Mouse (Mus musculus) MEL (cell line): ENCODE data around the gene Pole4. TPM values are rescaled to one million over a fixed set of nuclear protein-coding genes. Genes with fewer than 3 reads are reported as not detected.

Experiments used
- DNase-seq: peaks from one replicate; pipeline ENCODE4 v3.0.0; 2011; ENCODE audit warnings: low read depth, low spot score
- H3K27ac ChIP-seq: 2 replicates; pipeline ENCODE4 v1.5.1; 2012; ENCODE audit warnings: low read depth, mild to moderate bottlenecking, control low read depth, low read length, moderate library complexity; ENCODE audit not compliant: control insufficient read depth
- H3K27me3 ChIP-seq, 2 experiments: fragments of 150-350 bp in 1 of 2; sonication (generic) in 1 of 2; 2 replicates each; pipeline ENCODE4 v1.6.1; 2012; ENCODE audit warnings: low read length in 2 of 2, mild to moderate bottlenecking in 2 of 2, improper control_type of control experiment in 1 of 2, moderate library complexity in 1 of 2; ENCODE audit not compliant: insufficient read depth in 2 of 2, control insufficient read depth in 1 of 2
- H3K36me3 ChIP-seq, 2 experiments: 2 replicates each; pipeline ENCODE4 v1.6.1; 2012 to 2014; ENCODE audit warnings: low read length in 2 of 2, improper control_type of control experiment in 1 of 2, inconsistent platforms in 1 of 2, mild to moderate bottlenecking in 1 of 2; ENCODE audit not compliant: insufficient read depth in 2 of 2, control insufficient read depth in 1 of 2
- H3K4me1 ChIP-seq, 2 experiments: fragments of 150-350 bp in 1 of 2; sonication (generic) in 1 of 2; 2 replicates each; pipeline ENCODE4 v1.6.1; 2012; ENCODE audit warnings: low read length in 2 of 2, improper control_type of control experiment in 1 of 2, mild to moderate bottlenecking in 1 of 2; ENCODE audit not compliant: insufficient read depth in 2 of 2, control insufficient read depth in 1 of 2
- H3K4me3 ChIP-seq, 2 experiments: fragments of 150-350 bp in 1 of 2; sonication (generic) in 1 of 2; 2 replicates each; pipeline ENCODE4 v1.5.1; 2012; ENCODE audit warnings: low read depth in 2 of 2, low read length in 2 of 2, mild to moderate bottlenecking in 2 of 2, moderate library complexity in 2 of 2, control low read depth in 1 of 2, improper control_type of control experiment in 1 of 2; ENCODE audit not compliant: control insufficient read depth in 1 of 2, insufficient read depth in 1 of 2
- H3K79me2 ChIP-seq: 2 replicates; pipeline ENCODE4 v1.6.1; 2012; ENCODE audit warnings: mild to moderate bottlenecking, low read length, moderate library complexity; ENCODE audit not compliant: control insufficient read depth, poor library complexity, insufficient read depth
- H3K9ac ChIP-seq: 2 replicates; pipeline ENCODE4 v1.6.1; 2012; ENCODE audit warnings: low read depth, mild to moderate bottlenecking, control low read depth, low read length, moderate library complexity; ENCODE audit not compliant: control insufficient read depth, poor library complexity, severe bottlenecking
- H3K9me3 ChIP-seq: fragments of 150-350 bp; sonication (generic); replicated peaks from 2 replicates; pipeline ENCODE4 v1.6.1; 2012; ENCODE audit warnings: mild to moderate bottlenecking, low read length, improper control_type of control experiment, moderate library complexity; ENCODE audit not compliant: insufficient read depth
- CHD1 ChIP-seq: IDR thresholded peaks from 2 replicates; pipeline ENCODE4 v1.6.1; 2012; ENCODE audit warnings: low read depth, mild to moderate bottlenecking, inconsistent platforms, low read length, improper control_type of control experiment
- CTCF ChIP-seq, 3 experiments: IDR thresholded peaks in 2 of 3; conservative IDR thresholded peaks in 1 of 3; 2 replicates each; pipeline ENCODE4 v1.5.1; 2011 to 2012; ENCODE audit warnings: low read length in 3 of 3, low read depth in 2 of 3, mild to moderate bottlenecking in 2 of 3, improper control_type of control experiment in 1 of 3, inconsistent platforms in 1 of 3, mixed read lengths in 1 of 3, moderate library complexity in 1 of 3; ENCODE audit not compliant: control insufficient read depth in 1 of 3, insufficient read depth in 1 of 3, poor library complexity in 1 of 3, severe bottlenecking in 1 of 3
- ELF1 ChIP-seq: IDR thresholded peaks from 2 replicates; pipeline ENCODE4 v1.6.1; 2014; ENCODE audit warnings: low read depth, mild to moderate bottlenecking, inconsistent platforms, low read length, improper control_type of control experiment, moderate library complexity
- JUND ChIP-seq: IDR thresholded peaks from 2 replicates; pipeline ENCODE4 v1.6.1; 2011; ENCODE audit warnings: low read depth, mild to moderate bottlenecking, improper control_type of control experiment, low read length
- POLR2AphosphoS2 ChIP-seq: IDR thresholded peaks from 2 replicates; pipeline ENCODE4 v1.6.1; 2011; ENCODE audit warnings: low read length, improper control_type of control experiment
- POLR2AphosphoS5 ChIP-seq: IDR thresholded peaks from 2 replicates; pipeline ENCODE4 v1.6.1; 2012; ENCODE audit warnings: low read depth, borderline replicate concordance, mild to moderate bottlenecking, inconsistent platforms, low read length, moderate library complexity, mixed read lengths
- SMC3 ChIP-seq: IDR thresholded peaks from 2 replicates; pipeline ENCODE4 v1.6.1; 2011; ENCODE audit warnings: low read depth, low read length, improper control_type of control experiment
- TAL1 ChIP-seq: IDR thresholded peaks from 2 replicates; pipeline ENCODE4 v1.6.1; 2012; ENCODE audit warnings: mild to moderate bottlenecking, inconsistent platforms, low read length, moderate library complexity, mixed read lengths
- USF2 ChIP-seq, 2 experiments: IDR thresholded peaks; 2 replicates each; pipeline ENCODE4 v1.6.1; 2011 to 2012; ENCODE audit warnings: improper control_type of control experiment in 2 of 2, low read length in 2 of 2, borderline replicate concordance in 1 of 2, inconsistent platforms in 1 of 2, low read depth in 1 of 2, mild to moderate bottlenecking in 1 of 2; ENCODE audit not compliant: insufficient read depth in 1 of 2
- ZC3H11A ChIP-seq: IDR thresholded peaks from 2 replicates; pipeline ENCODE4 v1.6.1; 2012; ENCODE audit warnings: low read depth, mild to moderate bottlenecking, inconsistent platforms, low read length, improper control_type of control experiment
- polyA plus RNA-seq, 2 experiments: library from polyadenylated mRNA; stranded (reverse) in 1 of 2; unstranded in 1 of 2; fragments of >175 nt in 1 of 2; fragments of >200 nt in 1 of 2; gene quantifications; 2 replicates each; pipeline versions ENCODE4 v1.2.1 to v1.2.4; 2012; ENCODE audit warnings: low replicate concordance in 2 of 2, low read depth in 1 of 2; ENCODE audit not compliant: insufficient read length in 2 of 2, insufficient read depth in 1 of 2, missing spikeins in 1 of 2
- total RNA-seq: library from RNA; depleted of rRNA; stranded (reverse); fragments of 300-350 nt; gene quantifications from 2 replicates; pipeline ENCODE4 v1.2.3, GENCODE M21; 2012

Pole4 gene
- total and polyA plus RNA-seq, 3 experiments: 67.2 to 76.7 TPM; not detected in 1

- Histone ChIP-seq H3K4me3 (no peak overlapping the region), H3K4me1 (no peaks in the 10 kb centered on the region), H3K27ac (no peak overlapping the region), H3K27me3 (no peaks in the 10 kb centered on the region), H3K9ac (no peak overlapping the region), H3K79me2 (no peaks in the 10 kb centered on the region), H3K36me3 (peaks cover 0 to 15% of the 10 kb centered on the region in 2 experiments; a peak in 2 of 4 replicates), H3K9me3 (no peaks in the 10 kb centered on the region)
- peak in 2 of 3 experiments; percentile 14 to 23; a peak in 3 of 6 replicates for TF ChIP-seq CTCF (IDR thresholded peaks at IDR 0.05 in 2 of 3, conservative IDR thresholded peaks at IDR 0.05 in 1 of 3; ENCODE audit: control insufficient read depth in 1 of 3, insufficient read depth in 1 of 3, low read depth in 2 of 3, low read length in 3 of 3, poor library complexity in 1 of 3, severe bottlenecking in 1 of 3)
- no peak for TF ChIP-seq CHD1
- peak; percentile 22; the same call in 1 of the 2 replicates for TF ChIP-seq SMC3
- DNase-seq: no peak
These were observed 30.2 kb upstream of the Pole4 start for GRCm38 (mm10) chr6:82735347-82735746.

- H3K36me3 ChIP-seq: peaks cover 0 to 17% of the 10 kb centered on the region in 2 experiments; a peak in 2 of 4 replicates
These were observed 23.5 kb upstream of the Pole4 start for GRCm38 (mm10) chr6:82728635-82729034.

GRCm38 (mm10) chr6:82727206-82727605 is 22.0 kb upstream of the Pole4 start:
- no peaks in the 10 kb centered on the region for H3K4me1 ChIP-seq
- no peaks in the 10 kb centered on the region for H3K27me3 ChIP-seq
- no peak overlapping the region for H3K27ac ChIP-seq
- no peak overlapping the region for H3K4me3 ChIP-seq
- H3K36me3 ChIP-seq: peaks cover 0 to 17% of the 10 kb centered on the region in 2 experiments; a peak in 2 of 4 replicates
- no peak overlapping the region for H3K9ac ChIP-seq
- DNase-seq: no peak
- TF ChIP-seq TAL1: no peak
- TF ChIP-seq ELF1: no peak
- no peak for TF ChIP-seq CTCF (IDR thresholded peaks at IDR 0.05 in 2 of 3, conservative IDR thresholded peaks at IDR 0.05 in 1 of 3; ENCODE audit: control insufficient read depth in 1 of 3, insufficient read depth in 1 of 3, low read depth in 2 of 3, low read length in 3 of 3, poor library complexity in 1 of 3, severe bottlenecking in 1 of 3)
- TF ChIP-seq JUND: no peak
- H3K9me3 ChIP-seq: no peaks in the 10 kb centered on the region
- H3K79me2 ChIP-seq: no peaks in the 10 kb centered on the region

More at GRCm38 (mm10) chr6:82728635-82729034, 23.5 kb upstream of the Pole4 start:
- Histone ChIP-seq H3K27ac (no peak overlapping the region), H3K9me3 (no peaks in the 10 kb centered on the region), H3K4me3 (no peak overlapping the region), H3K4me1 (no peaks in the 10 kb centered on the region), H3K27me3 (no peaks in the 10 kb centered on the region), H3K79me2 (no peaks in the 10 kb centered on the region), H3K9ac (no peak overlapping the region)
- no peak for DNase-seq
- no peak for TF ChIP-seq JUND
- TF ChIP-seq CTCF (IDR thresholded peaks at IDR 0.05 in 2 of 3, conservative IDR thresholded peaks at IDR 0.05 in 1 of 3; ENCODE audit: control insufficient read depth in 1 of 3, insufficient read depth in 1 of 3, low read depth in 2 of 3, low read length in 3 of 3, poor library complexity in 1 of 3, severe bottlenecking in 1 of 3): peak in 1 of 3 experiments; percentile 13; a peak in 1 of 6 replicates

GRCm38 (mm10) chr6:82723321-82723720 is 18.2 kb upstream of the Pole4 start:
- TF ChIP-seq POLR2AphosphoS2 (no peak), POLR2AphosphoS5 (no peak), SMC3 (no peak), ZC3H11A (no peak), USF2 (IDR thresholded peaks at IDR 0.05; ENCODE audit: borderline replicate concordance in 1 of 2, insufficient read depth in 1 of 2, low read depth in 1 of 2, low read length in 2 of 2) (no peak)
- no peaks in the 10 kb centered on the region for H3K27me3 ChIP-seq
- H3K4me1 ChIP-seq: 0 out of 4 replicates have a peak, but pooled peaks cover 0 to 4% of the 10 kb centered on the region in 2 experiments
- H3K9ac ChIP-seq: no peak overlapping the region
- H3K27ac ChIP-seq: no peak overlapping the region
- no peak for DNase-seq
- H3K4me3 ChIP-seq: no peak overlapping the region
- H3K79me2 ChIP-seq: no peaks in the 10 kb centered on the region
- H3K36me3 ChIP-seq: peaks cover 0 to 3% of the 10 kb centered on the region in 2 experiments; a peak in 2 of 4 replicates
- H3K9me3 ChIP-seq: no peaks in the 10 kb centered on the region
